22 mouse cellular contexts compared by ENCODE assay signal in genomic region chr2:39337524-39337923, GRCm38 (mm10).
DNase-seq lines count a peak whose midpoint lies in the region.
"Had no signal": no experiment of that assay in that cellular context is flagged by ENCODE, and none has a peak within 500 bp of the region (broad histone marks: within the 10 kb centered on the region; RNA-seq: fewer than 3 reads in every experiment).

No protein-coding gene starts in this region.

- no peaks in the 10 kb centered on the region for H3K36me3 ChIP-seq in heart, embryonic 10.5 days
- H3K36me3 ChIP-seq: embryonic facial prominence, embryonic 12.5 days; embryonic facial prominence, embryonic 15.5 days; forebrain, embryonic 12.5 days; forebrain, embryonic 15.5 days; heart, embryonic 13.5 days had no signal

- H3K27me3 ChIP-seq in heart, embryonic 10.5 days (ENCODE audit: insufficient read depth, poor library complexity, severe bottlenecking) = no peaks in the 10 kb centered on the region
- H3K27me3 ChIP-seq: embryonic facial prominence, embryonic 12.5 days; embryonic facial prominence, embryonic 15.5 days; forebrain, embryonic 12.5 days; forebrain, embryonic 15.5 days; heart, embryonic 13.5 days had no signal

- peak; percentile 7 for DNase-seq in cerebellum, adult 11-12 months
- no peak for DNase-seq in cerebellum, adult 8-10 months
- peak; percentile 45 for DNase-seq in brain, adult 2 months (ENCODE audit: low read depth, low spot score)
- peak; percentile 22 to 34 for DNase-seq in cerebellum, postnatal 10 days
- no peak for DNase-seq in B cell, adult 2 months
- no peak for DNase-seq in heart, embryonic 10.5 days (ENCODE audit: low spot score)
- DNase-seq: adrenal gland, adult 2 months; adrenal gland, postnatal 25 days; gastrocnemius, postnatal 25 days; heart, adult 18-20 months; heart, postnatal 14 days; heart, postnatal 4 days; kidney, adult 18-20 months; kidney, adult 9 months had no signal

- no peak overlapping the region for H3K27ac ChIP-seq in heart, embryonic 10.5 days
- H3K27ac ChIP-seq: embryonic facial prominence, embryonic 12.5 days; embryonic facial prominence, embryonic 15.5 days; forebrain, embryonic 12.5 days; forebrain, embryonic 15.5 days; heart, embryonic 13.5 days; hindbrain, embryonic 14.5 days; hindbrain, postnatal 0 days had no signal

- no peak overlapping the region for H3K4me3 ChIP-seq in heart, embryonic 10.5 days
- H3K4me3 ChIP-seq: embryonic facial prominence, embryonic 12.5 days; embryonic facial prominence, embryonic 15.5 days; erythroblast, embryonic 14.5 days; forebrain, embryonic 12.5 days; forebrain, embryonic 15.5 days; heart, embryonic 13.5 days had no signal

- no peaks in the 10 kb centered on the region for H3K4me1 ChIP-seq in heart, embryonic 10.5 days
- H3K4me1 ChIP-seq: embryonic facial prominence, embryonic 12.5 days; embryonic facial prominence, embryonic 15.5 days; forebrain, embryonic 12.5 days; forebrain, embryonic 15.5 days; heart, embryonic 13.5 days had no signal

- H3K9me3 ChIP-seq in heart, embryonic 10.5 days = no peaks in the 10 kb centered on the region
- H3K9me3 ChIP-seq: embryonic facial prominence, embryonic 12.5 days; embryonic facial prominence, embryonic 15.5 days; forebrain, embryonic 12.5 days; forebrain, embryonic 15.5 days; heart, embryonic 13.5 days had no signal

- WGBS in heart, embryonic 10.5 days = 87% methylated on average over 1 of the region's 1 CpGs

Comparison
In these comparisons a context has a peak if more than half of its experiments do, and no peak if none do; other contexts are left out.
1. DNase-seq: peak in cerebellum, adult 11-12 months (single experiment), brain, adult 2 months (single experiment) and cerebellum, postnatal 10 days (2 of 2); none in cerebellum, adult 8-10 months (single experiment), B cell, adult 2 months (0 of 2) and heart, embryonic 10.5 days (single experiment).